Mouse (Mus musculus) thymus, adult 2 months (tissue): ENCODE measurements around the gene Fads3. TPM values are rescaled to one million over a fixed set of nuclear protein-coding genes. Genes with fewer than 3 reads are reported as not detected.

ENCODE experiments used
- DNase-seq: peaks from one replicate; pipeline ENCODE4 v3.0.0; 2021
- H3K27ac ChIP-seq: fragments of 200-500 bp; 2 replicates; pipeline ENCODE4 v1.5.1; 2012; ENCODE audit warnings: low read length, control low read depth; ENCODE audit not compliant: control insufficient read depth, insufficient read depth
- H3K27me3 ChIP-seq: fragments of 200-500 bp; 2 replicates; pipeline ENCODE4 v1.6.1; 2012; ENCODE audit warnings: mild to moderate bottlenecking, low read length, moderate library complexity, mixed read lengths; ENCODE audit not compliant: control insufficient read depth, insufficient read depth
- H3K36me3 ChIP-seq: fragments of 200-500 bp; 2 replicates; pipeline ENCODE4 v1.6.1; 2012; ENCODE audit warnings: mild to moderate bottlenecking, low read length, moderate library complexity; ENCODE audit not compliant: control insufficient read depth, insufficient read depth
- H3K4me1 ChIP-seq: fragments of 200-500 bp; replicated peaks from 2 replicates; pipeline ENCODE4 v1.6.1; 2012; ENCODE audit warnings: low read length; ENCODE audit not compliant: control insufficient read depth, insufficient read depth
- H3K4me3 ChIP-seq: fragments of 200-500 bp; 2 replicates; pipeline ENCODE4 v1.5.1; 2012; ENCODE audit warnings: mild to moderate bottlenecking, low read length, control low read depth, moderate library complexity; ENCODE audit not compliant: control insufficient read depth, insufficient read depth
- CTCF ChIP-seq: fragments of 200-500 bp; IDR thresholded peaks from 2 replicates; pipeline ENCODE4 v1.5.1; 2012; ENCODE audit warnings: mild to moderate bottlenecking, control low read depth, low read length, moderate library complexity, borderline replicate concordance; ENCODE audit not compliant: control insufficient read depth, poor library complexity, insufficient read depth; ENCODE audit errors: extremely low read depth
- POLR2A ChIP-seq: fragments of 200-500 bp; IDR thresholded peaks from 2 replicates; pipeline ENCODE4 v1.6.1; 2012; ENCODE audit warnings: mild to moderate bottlenecking, low read length, control low read depth, moderate library complexity; ENCODE audit not compliant: control insufficient read depth, poor library complexity, insufficient read depth; ENCODE audit errors: extremely low read depth
- WGBS: fragments of 180-500 bp; shearing (Covaris S2); methylation state at CpG from one replicate; pipeline ENCODE4 v1.1.7; 2018; 5-methylcytosine and 5-hydroxymethylcytosine counted together
- polyA plus RNA-seq: library from polyadenylated mRNA; depleted of rRNA; stranded (reverse); fragments of >200 nt; gene quantifications from 2 replicates; pipeline ENCODE4 v1.2.3, GENCODE M21; 2012

Gene Fads3
- polyA plus RNA-seq, 1 experiment: 19.9 TPM

DNA sequence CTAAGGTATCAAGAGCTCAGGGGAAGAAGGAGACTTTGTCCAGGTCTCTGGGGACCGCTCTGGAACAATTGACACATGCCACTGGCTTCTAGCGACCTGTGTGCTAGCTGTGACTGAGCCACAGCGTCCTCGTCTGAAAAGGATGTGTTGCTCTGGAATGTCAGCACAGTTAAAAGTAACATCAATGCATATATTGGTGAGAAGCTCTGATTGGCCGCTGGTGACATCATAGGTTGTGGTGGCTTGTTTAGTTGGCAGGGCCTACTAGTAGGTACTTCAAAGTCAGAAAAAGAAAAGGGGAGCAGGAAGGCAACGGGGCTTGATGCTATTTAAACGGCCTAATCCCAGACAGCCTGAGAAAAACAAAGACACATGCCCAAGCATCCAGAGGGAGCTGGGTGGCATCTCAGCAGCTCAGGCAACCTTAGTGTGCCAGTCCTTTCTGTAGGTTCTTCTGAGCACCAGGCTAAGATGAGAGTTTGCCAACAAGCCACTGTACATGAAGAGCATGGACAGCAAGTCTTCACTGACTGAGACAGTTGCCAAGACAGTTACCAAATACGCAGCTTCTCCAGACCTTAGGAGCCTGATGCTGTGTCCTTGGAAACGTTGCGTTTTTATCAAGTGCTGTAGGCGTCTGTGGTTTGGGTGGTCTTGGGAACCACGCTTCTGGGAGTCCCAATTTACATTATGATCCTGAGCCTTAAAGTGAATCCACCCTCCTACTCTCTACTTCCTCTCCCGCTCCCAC, 42.5 kb upstream of the Fads3 start:
- 77% methylated on average over 13 of the region's 13 CpGs for WGBS
- no peaks in the 10 kb centered on the region for H3K36me3 ChIP-seq
- H3K27me3 ChIP-seq: no peaks in the 10 kb centered on the region
- no peak overlapping the region for H3K4me3 ChIP-seq
- H3K27ac ChIP-seq: no peak overlapping the region
- no peak for TF ChIP-seq CTCF
- no peak for TF ChIP-seq POLR2A
- no peaks in the 10 kb centered on the region for H3K4me1 ChIP-seq
- no peak for DNase-seq

DNA sequence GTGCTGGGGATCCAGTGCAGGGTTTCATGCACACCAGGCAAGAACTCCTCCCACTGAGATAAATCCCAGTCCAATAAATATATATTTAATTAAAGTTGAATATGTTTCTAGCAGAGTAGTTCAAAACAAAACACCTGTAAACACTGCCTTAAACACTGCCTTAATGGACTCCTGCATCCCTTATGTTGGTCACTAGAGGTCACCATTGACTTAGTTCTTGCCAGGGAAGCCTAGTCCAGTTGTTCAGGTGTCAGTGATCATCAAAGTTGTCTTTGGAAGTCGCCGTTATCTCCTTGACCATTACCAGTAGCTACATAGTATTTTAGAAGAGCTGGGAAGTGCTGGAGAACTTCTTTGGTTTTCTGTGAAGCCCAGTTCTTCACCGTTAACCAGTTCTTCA, 41.0 kb upstream of the Fads3 start:
- no peak for DNase-seq
- no peaks in the 10 kb centered on the region for H3K4me1 ChIP-seq
- 31% methylated on average over 3 of the region's 3 CpGs for WGBS

DNA sequence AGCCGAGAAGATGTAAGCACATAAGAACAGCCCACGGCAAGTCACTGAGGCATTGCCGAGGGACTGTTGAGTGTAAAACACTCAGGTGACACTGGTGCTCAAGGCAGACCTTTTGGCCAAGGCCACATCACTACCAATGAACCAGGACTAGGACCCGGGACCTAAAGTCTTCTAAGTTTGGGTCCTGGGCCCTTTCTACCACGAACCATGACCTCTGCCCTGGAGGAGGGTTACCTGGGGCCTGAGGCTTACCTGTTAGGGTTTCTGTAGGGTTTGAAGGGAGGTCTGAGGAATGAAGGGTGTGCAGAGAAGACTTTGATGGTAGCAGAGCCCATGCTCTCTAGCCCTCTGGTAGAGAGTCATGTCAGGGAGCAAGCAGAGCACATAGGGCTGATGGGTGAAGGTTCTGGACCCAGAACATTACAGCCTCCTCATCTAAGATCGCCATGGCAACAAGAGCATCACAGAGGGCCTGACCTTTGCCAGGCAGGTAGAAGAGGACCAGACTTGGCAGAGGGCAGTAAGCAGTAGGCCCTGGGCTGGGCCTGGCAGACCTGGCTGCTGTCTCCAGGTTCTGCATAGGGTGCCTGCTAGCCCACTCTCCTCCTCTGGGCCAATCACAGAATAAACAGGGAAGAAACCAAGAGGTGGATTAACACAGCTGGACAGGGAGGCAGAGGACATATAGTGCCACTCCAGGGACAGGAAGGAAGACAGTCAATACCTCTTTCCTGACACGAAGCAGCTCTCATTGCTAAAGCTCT, 40.0 kb upstream of the Fads3 start, which contains the start of the genes Best1 and Rab3il1:
Best1 (minus strand) TSS at position 428 of the 764 bp plus-strand sequence.
Rab3il1 (plus strand) TSS at position 464 of the 764 bp plus-strand sequence.
- TF ChIP-seq POLR2A (no peak), CTCF (no peak)
- 89% methylated on average over 7 of the region's 7 CpGs for WGBS
- DNase-seq: no peak
- H3K4me3 ChIP-seq: no peak within 1 kb of the TSS
- H3K36me3 ChIP-seq: no peaks in the 10 kb centered on the region
- no peaks in the 10 kb centered on the region for H3K27me3 ChIP-seq
- H3K27ac ChIP-seq: no peak within 1 kb of the TSS
- H3K4me1 ChIP-seq: no peaks in the 10 kb centered on the region

More for the DNA sequence above, 41.0 kb upstream of the Fads3 start:
- no peaks in the 10 kb centered on the region for H3K36me3 ChIP-seq
- no peak overlapping the region for H3K4me3 ChIP-seq
- H3K27me3 ChIP-seq: no peaks in the 10 kb centered on the region
- no peak for TF ChIP-seq POLR2A
- TF ChIP-seq CTCF: no peak
- H3K27ac ChIP-seq: no peak overlapping the region

DNA sequence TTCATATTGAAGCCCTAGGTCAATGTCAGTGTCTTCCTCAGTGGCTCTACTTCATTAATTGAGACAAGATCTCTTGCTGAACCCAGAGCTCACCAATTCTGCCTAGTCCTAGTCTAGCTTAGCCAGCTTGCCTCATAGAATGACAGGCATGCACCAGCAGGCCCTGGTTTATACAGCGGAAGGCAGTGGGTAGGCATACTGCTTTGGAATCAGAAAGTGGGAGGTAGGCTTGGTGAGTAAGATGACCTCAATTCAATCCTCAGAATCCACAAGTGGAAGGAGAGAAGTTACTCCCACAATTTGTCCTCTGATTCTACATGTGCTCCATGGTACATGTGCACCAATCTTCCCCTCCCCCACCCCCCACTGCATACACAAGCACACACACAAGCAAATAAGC, 37.7 kb upstream of the Fads3 start:
- Histone ChIP-seq H3K4me3 (no peak overlapping the region), H3K27ac (no peak overlapping the region), H3K36me3 (no peaks in the 10 kb centered on the region), H3K4me1 (no peaks in the 10 kb centered on the region), H3K27me3 (no peaks in the 10 kb centered on the region)
- TF ChIP-seq POLR2A: no peak
- TF ChIP-seq CTCF: no peak
- DNase-seq: no peak
- 96% methylated on average over 1 of the region's 1 CpGs for WGBS

DNA sequence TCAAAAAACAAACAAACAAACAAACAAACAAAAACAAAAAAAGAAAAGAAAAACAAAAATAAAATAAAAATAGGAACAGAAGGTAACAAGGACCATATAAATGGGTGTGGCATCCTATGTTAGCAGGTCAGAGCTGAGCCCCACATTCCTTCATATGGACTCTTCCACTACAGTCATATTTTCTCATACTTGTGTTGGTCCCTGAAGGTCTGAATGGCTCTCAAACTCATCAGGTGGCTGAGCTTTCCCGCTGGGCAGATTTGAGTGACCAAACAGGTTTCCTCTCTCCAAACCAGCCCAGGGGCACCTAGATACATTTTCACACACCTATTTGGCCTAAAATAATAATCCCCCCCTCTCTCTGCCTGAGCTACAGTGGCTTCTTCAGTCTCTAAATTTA, 30.0 kb upstream of the Fads3 start:
- Histone ChIP-seq H3K27ac (no peak overlapping the region), H3K36me3 (no peaks in the 10 kb centered on the region), H3K4me3 (no peak overlapping the region), H3K4me1 (no peaks in the 10 kb centered on the region), H3K27me3 (no peaks in the 10 kb centered on the region)
- TF ChIP-seq POLR2A: no peak
- no peak for TF ChIP-seq CTCF
- DNase-seq: no peak
- 86% methylated on average over 1 of the region's 1 CpGs for WGBS

DNA sequence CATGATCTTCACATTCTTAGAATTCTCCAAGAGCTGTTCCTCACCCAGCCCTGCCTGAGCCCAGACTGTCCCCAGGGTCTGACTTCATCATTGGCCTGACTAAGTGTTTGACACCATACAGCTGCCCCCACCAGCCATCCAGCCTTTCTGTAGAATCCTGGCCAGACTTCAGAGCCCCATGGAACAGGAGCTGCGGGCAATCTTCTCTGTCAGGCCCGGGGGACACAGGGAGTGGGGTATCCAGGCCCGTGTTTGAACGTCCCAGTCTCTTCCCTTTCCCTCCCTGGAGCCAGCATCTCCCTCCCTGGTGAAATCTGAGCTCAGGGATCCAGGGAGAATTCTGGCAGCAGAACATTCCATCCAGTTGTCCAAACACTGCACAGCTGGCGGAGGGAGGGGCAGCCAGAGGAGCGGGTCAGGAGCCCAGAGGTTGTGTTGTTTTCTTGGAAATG, 28.5 kb upstream of the Fads3 start:
- Histone ChIP-seq H3K4me1 (peaks cover 2% of the 10 kb centered on the region; the same call in 1 of the 2 replicates), H3K4me3 (no peak overlapping the region), H3K27ac (no peak overlapping the region; the same call in 1 of the 2 replicates), H3K27me3 (no peaks in the 10 kb centered on the region), H3K36me3 (no peaks in the 10 kb centered on the region)
- no peak for DNase-seq
- no peak for TF ChIP-seq CTCF
- TF ChIP-seq POLR2A: no peak
- 78% methylated on average over 6 of the region's 6 CpGs for WGBS
